Mouse (Mus musculus): Measurements from ENCODE around the gene Mtch2. TPM values are rescaled to one million over a fixed set of nuclear protein-coding genes. Genes with fewer than 3 reads are reported as not detected.

Gene Mtch2
- polyA plus RNA-seq, 1 experiment from 2014 or later = 209 TPM

DNA sequence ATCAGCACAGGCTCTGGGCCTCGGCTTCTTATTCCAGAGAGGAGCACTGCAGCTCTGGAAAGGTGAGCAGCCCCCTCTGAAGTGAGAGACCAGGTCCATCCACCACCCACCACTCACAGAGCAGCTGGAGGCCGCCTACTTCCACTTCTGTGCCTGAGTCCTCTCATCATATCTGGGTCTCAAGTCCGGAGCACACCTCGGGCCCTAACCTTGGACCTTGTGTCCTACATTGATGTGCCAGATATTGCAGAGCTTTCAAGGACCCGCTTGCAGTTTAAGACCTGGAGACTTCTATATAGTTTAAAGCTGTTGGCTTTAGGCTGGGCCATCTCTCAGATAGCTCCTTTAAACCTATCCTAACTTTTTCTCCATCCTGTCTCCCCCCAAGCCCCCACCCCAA lies 13.5 kb upstream of the Mtch2 start:
- no peak for ATAC-seq (ENCODE audit: low FRiP score)
- Histone ChIP-seq H3K4me3 (no peak overlapping the region), H3K36me3 (no peaks in the 10 kb centered on the region), H3K27ac (no peak overlapping the region), H3K9me3 (replicated peaks) (no peaks in the 10 kb centered on the region), H3K9ac (no peak overlapping the region), H3K4me1 (no peaks in the 10 kb centered on the region), H3K4me2 (replicated peaks) (no peak overlapping the region), H3K27me3 (no peaks in the 10 kb centered on the region)
- WGBS = 82% methylated on average over 5 of the region's 5 CpGs

DNA sequence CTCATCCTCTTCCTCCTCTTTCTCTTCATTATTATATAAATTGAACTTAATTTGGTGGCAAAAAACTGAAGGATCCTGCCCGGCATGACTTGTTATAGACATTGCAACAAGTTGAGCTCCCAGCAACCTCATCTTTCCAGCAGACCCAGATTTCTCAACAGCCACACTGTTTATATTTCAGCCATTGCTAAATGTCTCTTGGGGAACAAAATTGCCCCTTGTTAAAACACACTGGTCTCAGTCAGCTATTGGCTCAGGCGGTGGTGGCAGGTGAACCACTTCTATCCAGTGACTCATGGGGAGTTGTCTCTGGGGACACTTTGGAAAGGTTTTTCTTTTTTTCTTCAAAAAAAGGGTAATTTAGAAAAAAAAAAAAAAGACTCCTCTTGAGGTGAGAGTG lies 8.3 kb upstream of the Mtch2 start:
- no peak for ATAC-seq (ENCODE audit: low FRiP score)

DNA sequence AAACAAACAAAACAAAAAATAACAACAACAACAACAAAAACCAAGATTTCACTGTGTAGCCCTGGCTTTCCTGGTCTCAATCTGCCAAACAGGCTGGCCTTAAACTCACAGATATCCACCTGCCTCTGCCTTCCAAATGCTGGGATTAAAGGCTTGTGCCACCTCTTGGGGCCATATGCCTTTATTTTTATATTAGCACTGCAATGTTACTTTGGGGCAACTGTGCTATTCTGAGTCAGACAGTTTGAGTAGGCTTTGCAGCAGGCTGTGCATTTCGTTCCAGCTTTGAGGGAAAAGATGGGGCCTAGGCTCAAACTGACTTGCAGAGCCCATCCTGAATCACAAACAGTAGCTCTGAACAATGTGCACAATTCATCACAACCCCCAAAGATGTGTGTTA lies 3.3 kb upstream of the Mtch2 start:
- Histone ChIP-seq H3K36me3 (no peaks in the 10 kb centered on the region), H3K27ac (no peak overlapping the region), H3K9ac (no peak overlapping the region), H3K27me3 (no peaks in the 10 kb centered on the region), H3K4me1 (peaks cover 13% of the 10 kb centered on the region), H3K4me2 (replicated peaks) (no peak overlapping the region), H3K4me3 (no peak overlapping the region), H3K9me3 (replicated peaks) (no peaks in the 10 kb centered on the region)
- 78% methylated on average over 1 of the region's 1 CpGs for WGBS
- ATAC-seq (ENCODE audit: low FRiP score) = no peak

More for the DNA sequence above, 8.3 kb upstream of the Mtch2 start:
- no peak overlapping the region for H3K27ac ChIP-seq
- H3K9me3 ChIP-seq (replicated peaks) = no peaks in the 10 kb centered on the region
- no peak overlapping the region for H3K9ac ChIP-seq
- no peaks in the 10 kb centered on the region for H3K27me3 ChIP-seq
- no peak overlapping the region for H3K4me2 ChIP-seq (replicated peaks)
- no peak overlapping the region for H3K4me3 ChIP-seq
- H3K36me3 ChIP-seq = no peaks in the 10 kb centered on the region
- WGBS = 85% methylated on average over 2 of the region's 2 CpGs
- H3K4me1 ChIP-seq = no peaks in the 10 kb centered on the region

GRCm38 (mm10) chr2:90844262-90844661 lies 2.7 kb upstream of the Mtch2 start:
- Histone ChIP-seq H3K4me1 (peaks cover 19% of the 10 kb centered on the region), H3K9me3 (replicated peaks) (no peaks in the 10 kb centered on the region), H3K27ac (no peak overlapping the region), H3K4me3 (no peak overlapping the region), H3K9ac (no peak overlapping the region), H3K36me3 (no peaks in the 10 kb centered on the region), H3K27me3 (no peaks in the 10 kb centered on the region), H3K4me2 (replicated peaks) (no peak overlapping the region)
- no peak for ATAC-seq (ENCODE audit: low FRiP score)
- 82% methylated on average over 5 of the region's 5 CpGs for WGBS

DNA sequence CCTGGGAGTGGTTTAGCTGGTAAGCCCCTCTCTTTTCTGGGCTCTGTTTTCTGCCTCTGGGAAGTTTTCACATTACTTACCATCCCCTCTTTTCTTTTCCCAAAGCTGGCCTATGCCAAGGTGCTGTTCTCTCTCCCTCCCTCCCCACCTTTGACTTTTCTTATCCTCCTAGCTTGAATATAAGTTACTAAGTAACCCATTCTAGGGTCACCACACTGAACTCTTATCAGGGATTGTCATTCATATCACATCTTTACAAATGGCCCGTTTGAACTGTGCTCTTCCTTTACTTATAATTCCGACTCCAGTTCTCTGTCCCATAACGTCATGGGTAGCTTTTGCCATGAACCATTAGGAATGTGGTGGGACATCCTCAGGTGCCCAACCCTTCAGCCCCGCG lies 1.7 kb upstream of the Mtch2 start:
- Histone ChIP-seq H3K27me3 (no peaks in the 10 kb centered on the region), H3K36me3 (peaks cover 2% of the 10 kb centered on the region), H3K4me1 (peaks cover 20% of the 10 kb centered on the region), H3K4me2 (replicated peaks) (no peak overlapping the region), H3K27ac (no peak overlapping the region), H3K9ac (no peak overlapping the region), H3K4me3 (no peak overlapping the region), H3K9me3 (replicated peaks) (no peaks in the 10 kb centered on the region)
- 83% methylated on average over 5 of the region's 5 CpGs for WGBS
- no peak for ATAC-seq (ENCODE audit: low FRiP score)

- Histone ChIP-seq H3K36me3 (peaks cover 11% of the 10 kb centered on the region), H3K4me3 (peak overlapping the region; percentile 85), H3K27ac (peak overlapping the region; percentile 92; the same call in 1 of the 2 replicates), H3K9ac (peak overlapping the region; percentile 39; the same call in 1 of the 2 replicates), H3K4me1 (peaks cover 20% of the 10 kb centered on the region), H3K9me3 (replicated peaks) (no peaks in the 10 kb centered on the region), H3K27me3 (no peaks in the 10 kb centered on the region), H3K4me2 (replicated peaks) (peak overlapping the region; percentile 66)
- 53% methylated on average over 6 of the region's 6 CpGs for WGBS
- no peak for ATAC-seq (ENCODE audit: low FRiP score)
Measured at GRCm38 (mm10) chr2:90846171-90846570, 784 bp upstream of the Mtch2 start.

GRCm38 (mm10) chr2:90846597-90846954 lies 379 bp upstream of the Mtch2 start:
- 4% methylated on average over 8 of the region's 8 CpGs for WGBS
- Histone ChIP-seq H3K27me3 (no peaks in the 10 kb centered on the region), H3K4me2 (replicated peaks) (peak overlapping the region; percentile 66), H3K36me3 (peaks cover 16% of the 10 kb centered on the region), H3K9me3 (replicated peaks) (no peaks in the 10 kb centered on the region), H3K9ac (peak overlapping the region; percentile 39), H3K27ac (peak overlapping the region; percentile 92), H3K4me3 (peak overlapping the region; percentile 85), H3K4me1 (peaks cover 20% of the 10 kb centered on the region)
- ATAC-seq (ENCODE audit: low FRiP score) = peak; percentile 61

GRCm38 (mm10) chr2:90847681-90848050 lies 711 bp downstream of the Mtch2 start:
- Histone ChIP-seq H3K27me3 (no peaks in the 10 kb centered on the region), H3K4me1 (peaks cover 20% of the 10 kb centered on the region), H3K36me3 (peaks cover 24% of the 10 kb centered on the region), H3K4me3 (peak overlapping the region; percentile 85), H3K4me2 (replicated peaks) (peak overlapping the region; percentile 66), H3K9ac (peak overlapping the region; percentile 93), H3K9me3 (replicated peaks) (no peaks in the 10 kb centered on the region), H3K27ac (peak overlapping the region; percentile 92)
- no peak for ATAC-seq (ENCODE audit: low FRiP score)
- WGBS = 2% methylated on average over 13 of the region's 13 CpGs

- Histone ChIP-seq H3K4me2 (replicated peaks) (peak overlapping the region; percentile 66), H3K4me1 (peaks cover 20% of the 10 kb centered on the region), H3K27ac (no peak overlapping the region), H3K9me3 (replicated peaks) (no peaks in the 10 kb centered on the region), H3K9ac (peak overlapping the region; percentile 93), H3K36me3 (peaks cover 30% of the 10 kb centered on the region), H3K4me3 (peak overlapping the region; percentile 85), H3K27me3 (no peaks in the 10 kb centered on the region)
- ATAC-seq (ENCODE audit: low FRiP score) = no peak
- WGBS = 93% methylated on average over 5 of the region's 5 CpGs
Measured at GRCm38 (mm10) chr2:90848331-90848730, 1.4 kb downstream of the Mtch2 start.

- WGBS = 95% methylated on average over 1 of the region's 1 CpGs
- Histone ChIP-seq H3K27me3 (no peaks in the 10 kb centered on the region), H3K36me3 (peaks cover 50% of the 10 kb centered on the region), H3K4me2 (replicated peaks) (no peak overlapping the region), H3K9ac (no peak overlapping the region), H3K9me3 (replicated peaks) (no peaks in the 10 kb centered on the region), H3K4me1 (peaks cover 20% of the 10 kb centered on the region), H3K4me3 (no peak overlapping the region), H3K27ac (no peak overlapping the region)
- no peak for ATAC-seq (ENCODE audit: low FRiP score)
Measured at GRCm38 (mm10) chr2:90850401-90850800, 3.4 kb downstream of the Mtch2 start.

DNA sequence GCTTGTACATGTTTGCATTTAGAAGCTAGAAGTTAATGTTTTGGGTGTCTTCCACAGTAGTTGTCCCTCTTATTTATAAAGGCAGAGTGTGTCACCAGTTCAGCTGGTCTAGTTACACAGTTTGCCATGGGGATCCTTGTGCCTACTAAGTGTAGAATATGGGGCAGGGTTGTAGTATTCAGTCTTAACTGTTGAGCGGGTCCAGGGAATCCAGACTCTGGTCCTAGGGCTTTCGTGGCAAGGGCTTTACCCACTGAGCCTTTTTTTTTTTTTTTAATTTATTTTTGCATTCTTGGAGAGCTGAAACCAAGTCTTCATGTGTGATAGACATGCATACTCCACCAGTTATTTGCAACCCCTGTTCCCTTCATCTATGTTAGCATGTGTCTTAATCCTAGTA lies 14.5 kb downstream of the Mtch2 start:
- no peak for ATAC-seq (ENCODE audit: low FRiP score)
- peaks cover 75% of the 10 kb centered on the region for H3K36me3 ChIP-seq
- H3K27ac ChIP-seq = no peak overlapping the region
- H3K4me2 ChIP-seq (replicated peaks) = no peak overlapping the region
- H3K4me3 ChIP-seq = no peak overlapping the region
- 92% methylated on average over 2 of the region's 2 CpGs for WGBS
- no peaks in the 10 kb centered on the region for H3K27me3 ChIP-seq
- H3K9ac ChIP-seq = no peak overlapping the region
- no peaks in the 10 kb centered on the region for H3K4me1 ChIP-seq
- H3K9me3 ChIP-seq (replicated peaks) = no peaks in the 10 kb centered on the region

DNA sequence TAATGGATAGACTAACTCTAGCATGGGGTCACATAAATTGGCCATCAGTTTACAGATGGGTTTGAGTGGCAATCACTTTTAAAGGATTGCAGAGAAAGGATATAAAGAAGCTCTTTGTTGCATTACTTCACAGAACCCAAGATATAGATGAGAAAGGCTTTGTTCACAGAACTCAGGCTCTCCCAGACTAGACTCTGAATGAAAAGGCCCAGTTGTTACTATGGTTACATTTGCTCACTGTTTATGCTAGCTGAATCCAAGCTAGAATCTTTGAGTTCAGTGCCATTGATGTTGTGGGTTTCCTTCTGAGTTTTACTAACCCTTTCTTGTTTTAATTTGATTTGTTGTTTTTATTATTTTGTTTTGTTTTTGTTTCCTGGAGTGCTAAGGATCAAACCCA lies 17.2 kb downstream of the Mtch2 start:
- no peak overlapping the region for H3K27ac ChIP-seq
- no peaks in the 10 kb centered on the region for H3K9me3 ChIP-seq (replicated peaks)
- H3K4me2 ChIP-seq (replicated peaks) = no peak overlapping the region
- H3K9ac ChIP-seq = no peak overlapping the region
- H3K4me1 ChIP-seq = no peaks in the 10 kb centered on the region
- H3K4me3 ChIP-seq = no peak overlapping the region
- peak; percentile 57; the same call in 1 of the 2 replicates for ATAC-seq (ENCODE audit: low FRiP score)
- peaks cover 76% of the 10 kb centered on the region for H3K36me3 ChIP-seq
- H3K27me3 ChIP-seq = no peaks in the 10 kb centered on the region

DNA sequence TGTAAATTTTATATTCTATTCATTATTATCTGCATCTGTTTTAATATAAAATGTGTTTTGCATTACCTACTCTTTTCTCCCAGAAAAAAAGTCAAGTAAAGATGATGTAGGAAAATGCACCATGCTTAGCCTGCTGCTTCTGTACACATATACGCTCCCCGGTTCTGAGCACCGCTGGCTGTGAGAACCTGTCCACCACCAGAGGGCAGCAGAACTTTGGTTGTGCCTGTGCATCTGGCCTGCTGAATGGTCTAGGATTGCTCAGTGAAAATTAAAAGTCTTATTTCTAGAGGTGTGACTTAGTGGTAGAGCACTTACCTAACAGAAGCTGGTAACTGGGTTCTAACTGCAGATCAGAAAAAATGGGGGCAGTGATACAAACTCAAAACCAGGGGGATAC lies 19.6 kb downstream of the Mtch2 start:
- peak; percentile 87 for ATAC-seq (ENCODE audit: low FRiP score)
- Histone ChIP-seq H3K4me3 (no peak overlapping the region), H3K9ac (no peak overlapping the region), H3K27me3 (no peaks in the 10 kb centered on the region), H3K36me3 (peaks cover 56% of the 10 kb centered on the region), H3K4me2 (replicated peaks) (no peak overlapping the region), H3K9me3 (replicated peaks) (no peaks in the 10 kb centered on the region), H3K27ac (no peak overlapping the region), H3K4me1 (no peaks in the 10 kb centered on the region)
- WGBS = 31% methylated on average over 3 of the region's 3 CpGs

Data from hindbrain, embryonic 12.5 days (tissue).